Mouse (Mus musculus): ENCODE measurements around the gene Il33.

- TF ChIP-seq POLR2A (IDR thresholded peaks at IDR 0.05; ENCODE audit: extremely low read depth, insufficient read depth, low read length) (no peak), CTCF (IDR thresholded peaks at IDR 0.05; ENCODE audit: low read depth, low read length) (no peak)
Observed at GRCm38 (mm10) chr19:29924638-29925258, at the start of gene Il33.
